Mouse (Mus musculus) ES-Bruce4 (cell line): ENCODE measurements around the gene Flt3l.

Experiments used
- CTCF ChIP-seq: IDR thresholded peaks from one replicate; pipeline ENCODE4 v1.8.1; 2011; ENCODE audit warnings: low read depth, low read length
- EP300 ChIP-seq: IDR thresholded peaks from 2 replicates; pipeline ENCODE4 v1.6.1; 2011; ENCODE audit warnings: low read depth, low read length; ENCODE audit not compliant: insufficient read depth
- POLR2A ChIP-seq: IDR thresholded peaks from one replicate; pipeline ENCODE4 v1.8.1; 2011; ENCODE audit warnings: low read length; ENCODE audit not compliant: insufficient read depth

GRCm38 (mm10) chr7:45163735-45164490, 27.7 kb upstream of the Flt3l start, which contains the start of gene Slc17a7:
- no peak for TF ChIP-seq CTCF
- no peak for TF ChIP-seq EP300
- TF ChIP-seq POLR2A = no peak
